Mouse (Mus musculus): ENCODE measurements around the gene Zfp710.

- TF ChIP-seq CTCF (IDR thresholded peaks at IDR 0.05; ENCODE audit: control insufficient read depth, insufficient read depth, insufficient replicate concordance, low read depth, low read length) (no peak), POLR2A (IDR thresholded peaks at IDR 0.05; ENCODE audit: control insufficient read depth, low read depth, low read length) (no peak)
Measured at GRCm38 (mm10) chr7:80123115-80123514, 98.5 kb downstream of the Zfp710 start.
